Mouse (Mus musculus): ENCODE measurements around the gene Zmynd12.

GRCm38 (mm10) chr4:119465841-119466240 lies 43.2 kb downstream of the Zmynd12 start:
- TF ChIP-seq CTCF (IDR thresholded peaks at IDR 0.05) (no peak), EP300 (IDR thresholded peaks at IDR 0.05) (no peak)

Measured in lung, postnatal 0 days (tissue).